Mouse (Mus musculus) regulatory T cell (primary cell): Measurements from ENCODE around the gene Fcho2.

Source experiments
- in situ Hi-C: fragments of 300-600 bp; cut with MboI, MseI; formaldehyde crosslinking; loops from one replicate; pipeline ENCODE4 v1.15.1; 2025; ENCODE audit warnings: high pct_unique_total_duplicates

The Fcho2 gene

DNA sequence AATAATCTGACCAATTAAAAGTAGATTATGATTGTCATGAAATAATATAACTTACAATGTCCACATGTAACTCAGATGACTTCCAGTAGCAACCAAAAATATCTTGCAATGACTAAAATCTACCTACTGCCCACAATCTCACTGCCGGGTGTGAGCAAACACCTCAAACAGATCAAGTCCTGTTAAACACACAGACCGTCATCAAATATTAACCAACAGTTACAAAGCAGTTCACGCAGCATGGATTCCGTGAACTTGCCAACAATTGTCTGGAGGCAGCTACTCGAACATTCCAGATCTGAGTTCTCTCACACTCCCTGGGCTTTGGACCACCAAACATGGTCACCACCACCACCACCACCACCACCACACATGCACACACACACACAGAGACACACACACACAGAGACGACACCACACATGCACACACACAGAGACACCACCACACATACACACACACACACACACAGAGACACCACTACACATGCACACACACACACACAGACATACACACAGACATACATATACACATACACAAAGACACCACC, 99.7 kb downstream of the Fcho2 start:
- in situ Hi-C loops = no loop called here

DNA sequence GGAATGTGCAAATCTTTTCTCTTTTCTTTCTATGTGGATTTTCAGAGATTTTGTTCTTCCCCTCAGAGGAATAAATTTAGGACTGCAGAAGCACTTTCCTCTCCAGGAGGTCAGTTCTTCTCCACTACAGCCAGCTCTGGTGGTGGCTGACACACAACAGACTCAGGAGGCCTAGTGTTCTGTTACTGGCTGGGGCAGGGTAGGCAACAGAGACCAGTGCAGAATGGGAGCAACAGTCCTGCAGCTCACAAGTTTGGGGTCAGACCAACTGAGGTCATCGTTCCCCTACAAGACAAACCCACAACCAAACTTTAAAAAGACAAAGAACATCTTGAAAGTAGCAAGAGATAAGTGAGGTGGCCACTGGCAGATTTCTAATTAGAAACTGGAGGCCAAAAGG, 104.6 kb downstream of the Fcho2 start:
- in situ Hi-C loops = no loop called here

DNA sequence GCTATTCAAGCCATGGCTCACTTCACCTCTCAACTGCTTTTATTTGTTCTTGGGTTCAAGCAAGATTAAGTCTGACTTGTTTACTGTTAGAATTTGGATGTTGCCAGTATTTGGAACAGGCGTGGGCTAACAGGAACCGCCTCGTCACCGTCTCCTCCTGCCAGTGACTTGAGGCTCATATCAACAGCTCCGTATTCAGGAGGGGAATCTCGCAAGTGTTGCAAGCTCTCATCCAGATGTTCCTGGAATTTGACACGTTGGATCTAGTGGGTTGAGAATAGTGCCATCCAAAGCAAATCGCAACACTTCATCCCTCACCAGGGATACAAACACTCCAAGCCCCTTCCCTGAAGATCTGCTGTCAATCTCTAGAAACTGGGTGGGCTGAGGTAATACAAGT, 105.0 kb downstream of the Fcho2 start:
- in situ Hi-C loops = no loop called here

DNA sequence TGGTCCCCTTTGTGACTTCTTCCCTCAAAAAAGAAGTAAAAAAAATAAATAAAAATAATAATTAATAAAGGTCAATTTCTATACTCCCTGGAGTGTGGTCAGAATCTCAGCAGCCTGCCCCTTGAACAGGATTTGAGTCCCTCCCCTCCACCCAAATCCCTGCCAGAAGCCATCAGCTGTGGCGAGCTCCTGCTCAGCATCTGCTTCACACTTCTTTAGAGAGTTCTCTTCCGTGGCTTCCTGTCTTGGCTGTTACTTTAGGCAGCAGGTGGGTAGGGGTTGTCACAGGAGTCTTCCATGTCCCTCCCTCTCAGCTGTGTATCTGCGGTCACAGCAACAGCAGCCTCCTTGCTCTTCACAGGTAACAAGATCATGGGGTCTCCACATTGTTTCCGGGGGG, 109.7 kb downstream of the Fcho2 start:
- in situ Hi-C loops = no loop called here

DNA sequence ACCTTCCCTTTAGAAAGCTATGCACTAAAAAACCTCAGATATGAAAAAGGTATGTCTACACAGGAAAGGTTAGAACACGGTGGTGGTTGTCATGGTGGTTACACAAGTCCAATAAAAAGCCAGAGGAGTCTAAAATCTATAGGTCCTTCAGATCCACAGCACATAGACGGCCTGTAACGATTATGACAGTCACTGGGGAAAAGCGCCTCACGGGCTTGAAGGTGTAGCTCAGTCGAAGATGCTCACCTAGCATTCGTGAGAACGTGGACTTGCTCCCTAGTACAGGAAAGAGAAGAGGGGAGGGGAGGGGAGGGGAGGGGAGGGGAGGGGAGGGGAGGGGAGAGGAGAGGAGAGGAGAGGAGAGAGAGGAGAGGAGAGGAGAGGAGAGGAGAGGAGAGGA, 111.5 kb downstream of the Fcho2 start:
- in situ Hi-C loops = no loop called here

DNA sequence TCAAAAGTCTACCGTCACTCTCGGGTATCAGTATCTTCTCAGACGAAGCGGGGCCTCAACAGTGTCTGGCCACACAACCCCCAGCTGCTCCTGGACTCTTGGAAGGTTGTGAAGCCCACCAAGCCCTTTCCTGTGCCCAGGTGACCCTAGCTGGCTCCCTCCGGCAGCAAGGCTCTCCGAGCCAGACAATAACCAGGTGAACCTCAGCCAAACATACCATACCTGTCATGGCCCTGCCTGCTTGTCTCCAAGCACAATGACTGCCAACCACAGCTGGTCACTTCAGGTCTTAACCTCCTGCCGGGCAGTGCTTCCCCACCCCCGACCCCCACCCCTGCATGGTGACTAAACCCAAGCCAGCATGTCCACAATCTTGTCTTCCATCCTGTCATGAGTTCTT, 112.9 kb downstream of the Fcho2 start:
- in situ Hi-C loops = no loop called here

DNA sequence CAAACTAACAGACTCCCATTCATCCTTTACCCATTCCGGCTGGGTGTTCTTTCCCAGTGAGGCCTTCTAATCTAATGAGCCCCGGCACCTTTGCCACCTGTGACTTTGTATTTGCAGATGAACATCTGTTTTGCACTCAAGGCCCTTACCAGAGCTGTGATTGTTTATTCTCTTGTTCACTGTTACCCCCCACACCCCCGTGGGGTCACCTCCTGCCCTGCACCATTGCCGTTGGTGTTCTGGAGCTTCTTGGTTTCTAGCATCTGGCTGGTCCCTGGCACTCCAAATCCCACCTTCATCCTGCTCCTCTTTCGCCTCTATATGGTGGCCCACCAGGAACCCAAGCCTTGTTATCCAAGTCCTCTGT, 114.0 kb downstream of the Fcho2 start:
- in situ Hi-C loops = no loop called here

DNA sequence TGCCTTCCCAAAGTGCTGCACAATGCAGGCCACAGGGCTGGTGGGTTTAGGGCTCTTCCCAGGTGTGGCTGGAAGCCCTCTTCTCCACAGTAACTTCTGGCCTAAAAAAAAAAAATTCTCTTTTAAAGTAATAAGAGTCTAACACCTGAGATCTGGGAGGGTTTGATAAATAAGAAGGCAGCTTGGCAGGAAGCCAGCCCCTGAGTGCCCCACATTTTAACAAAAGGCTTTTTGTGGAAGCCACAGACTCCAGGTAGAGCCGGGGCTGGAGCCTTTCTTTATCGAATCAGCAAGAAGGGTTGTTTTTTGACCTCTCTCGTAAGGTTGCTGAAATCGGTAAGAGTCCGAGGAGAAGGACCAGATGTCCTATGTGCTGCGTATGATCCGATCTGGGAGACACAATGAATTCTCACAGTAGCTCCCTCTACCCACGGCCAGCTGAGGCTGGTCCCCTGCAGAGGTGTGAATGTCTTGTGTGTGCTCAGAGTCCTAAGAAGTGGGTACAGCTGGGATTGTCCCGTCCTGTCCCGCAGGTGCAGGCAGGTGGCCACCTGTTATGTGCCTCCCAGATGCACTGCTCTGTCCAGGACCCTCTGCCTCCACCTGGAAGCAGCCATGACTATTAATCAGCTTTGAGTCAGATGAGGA, 114.5 kb downstream of the Fcho2 start:
- in situ Hi-C loops = no loop called here

DNA sequence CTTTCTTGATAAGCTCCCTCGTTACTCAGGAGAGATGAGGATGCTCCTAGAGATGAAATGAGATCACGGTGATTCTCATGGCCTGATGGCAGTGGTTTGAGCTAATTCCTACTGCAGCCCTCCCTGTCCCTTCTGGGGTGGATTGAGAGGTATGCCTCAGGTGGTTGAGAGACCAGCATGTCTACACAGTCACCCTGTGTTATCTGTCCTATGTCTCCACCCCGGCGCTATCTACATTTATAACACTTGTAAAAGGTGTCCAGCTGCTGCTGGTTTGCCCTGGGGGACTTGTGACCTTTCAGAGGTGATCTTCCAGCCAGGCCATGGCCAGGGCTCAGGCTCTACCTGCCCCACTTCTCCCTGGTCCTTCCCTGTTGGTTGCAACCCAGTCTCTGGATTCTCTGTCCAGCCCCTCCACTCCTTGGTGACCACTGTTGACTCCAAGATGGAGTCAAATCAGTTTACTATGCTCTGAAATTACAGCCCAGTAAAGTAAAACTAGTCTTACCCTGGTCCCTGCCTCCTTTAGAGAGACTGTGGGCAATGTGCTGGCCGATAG, 115.2 kb downstream of the Fcho2 start:
- in situ Hi-C loops = loop anchor here (10.0 kb wide), 1 partner anchor 885 kb away; no protein-coding TSS in a partner anchor

DNA sequence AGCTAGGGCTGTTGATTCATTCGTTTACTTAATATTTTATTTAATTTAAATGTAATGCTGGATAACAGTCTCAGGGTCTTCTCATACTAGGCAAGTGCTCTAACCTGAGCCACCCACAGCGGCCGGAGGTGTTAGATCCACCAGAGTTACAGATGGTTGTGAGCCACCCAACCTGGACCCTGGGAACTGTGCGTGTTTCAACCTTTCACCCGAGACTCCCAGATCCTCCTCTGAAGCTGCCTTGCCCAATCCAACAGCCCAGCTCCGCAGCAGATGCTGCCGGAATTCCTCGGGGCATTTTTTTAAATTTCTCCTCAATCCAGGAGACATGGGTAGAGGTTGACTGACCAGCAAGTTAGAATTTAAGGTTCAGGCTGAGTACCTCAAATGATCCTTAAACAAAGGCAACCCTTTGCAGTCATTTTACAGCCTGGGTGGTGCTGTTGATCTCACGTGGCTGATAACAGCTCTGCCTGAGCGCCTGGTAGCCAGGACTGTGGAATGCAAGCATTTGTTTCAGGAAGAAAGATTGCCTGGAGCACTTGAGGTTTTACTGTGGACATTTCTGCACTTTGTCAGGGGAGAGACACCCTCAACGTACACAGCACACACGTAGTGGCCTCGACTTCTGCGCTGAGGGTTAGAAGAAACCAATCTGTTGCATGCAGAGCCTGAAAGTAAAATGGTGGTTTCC, 116.1 kb downstream of the Fcho2 start:
- in situ Hi-C loops = loop anchor here (10.0 kb wide), 1 partner anchor 884 kb away; no protein-coding TSS in a partner anchor

DNA sequence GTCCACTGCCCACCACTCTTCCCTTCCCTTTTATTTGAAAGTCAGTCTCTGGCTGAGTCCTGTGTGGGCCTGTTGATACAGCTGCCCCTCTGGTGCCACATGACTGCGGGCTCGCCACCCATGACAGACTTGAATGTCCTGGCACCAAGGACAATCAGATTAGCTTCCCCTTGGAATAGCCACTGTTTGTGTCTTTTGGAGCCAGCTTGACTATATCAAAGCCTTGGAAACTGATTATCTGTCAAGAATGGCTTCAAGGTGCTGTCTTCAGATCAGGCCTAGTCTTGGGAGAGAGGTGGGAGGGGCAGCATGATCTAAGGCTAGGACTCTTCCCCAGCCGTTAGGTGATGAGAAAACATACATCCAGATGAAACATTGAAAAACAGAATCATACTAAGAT, 118.5 kb downstream of the Fcho2 start:
- in situ Hi-C loops = loop anchor here (10.0 kb wide), 1 partner anchor 882 kb away; no protein-coding TSS in a partner anchor

DNA sequence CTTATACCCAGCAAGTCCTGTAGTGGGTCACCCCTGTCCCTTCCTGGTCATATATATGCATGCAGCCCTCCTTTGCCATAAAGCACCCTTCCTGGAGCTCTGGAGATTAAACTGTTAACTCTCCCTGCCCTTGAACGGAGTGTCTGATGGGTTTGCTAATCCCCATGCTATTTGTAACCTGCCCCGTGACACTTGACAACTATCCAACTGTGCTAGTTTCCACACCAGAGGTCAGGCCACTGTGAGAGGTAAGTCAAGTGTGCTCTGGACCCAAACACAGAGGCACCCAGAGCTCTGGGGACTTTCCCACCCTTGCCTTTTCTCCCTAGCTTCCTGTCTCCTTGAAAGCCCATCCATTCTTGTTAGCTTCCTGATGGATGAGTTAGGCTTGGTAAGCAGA, 119.7 kb downstream of the Fcho2 start:
- in situ Hi-C loops = loop anchor here (10.0 kb wide), 1 partner anchor 881 kb away; no protein-coding TSS in a partner anchor

DNA sequence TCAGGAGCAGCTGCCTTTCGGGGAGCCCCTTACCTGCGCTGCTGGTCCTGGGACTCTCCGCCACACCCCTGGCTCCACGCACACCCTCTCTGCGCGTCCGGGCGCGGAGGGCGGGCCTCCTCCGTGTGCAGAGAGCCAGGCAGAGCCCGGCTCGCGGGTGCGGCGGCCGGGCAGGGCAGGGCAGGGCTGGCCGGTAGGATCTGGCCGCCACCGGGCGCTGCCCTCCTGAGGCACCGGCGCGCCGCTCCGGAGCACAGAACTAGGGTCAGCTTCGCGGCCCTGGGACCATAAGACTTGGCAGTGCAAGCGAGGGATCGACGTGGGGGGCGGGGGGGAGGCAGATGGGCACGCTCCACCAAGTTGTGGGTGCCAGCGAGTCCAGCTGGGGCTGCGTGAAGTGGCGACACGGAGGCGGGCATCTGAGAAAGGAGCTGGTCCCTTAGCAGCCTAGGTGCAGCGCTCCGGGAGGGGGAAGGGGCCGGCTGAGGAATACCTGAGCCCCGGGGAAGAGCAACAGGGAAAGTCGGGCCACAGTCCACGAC, 120.4 kb downstream of the Fcho2 start, which contains the start of gene Tmem171:
Gene Tmem171, minus strand, starts transcription at position 62 of the 542 bp plus-strand sequence.
- in situ Hi-C loops = loop anchor here (10.0 kb wide), 1 partner anchor 880 kb away; no protein-coding TSS in a partner anchor

DNA sequence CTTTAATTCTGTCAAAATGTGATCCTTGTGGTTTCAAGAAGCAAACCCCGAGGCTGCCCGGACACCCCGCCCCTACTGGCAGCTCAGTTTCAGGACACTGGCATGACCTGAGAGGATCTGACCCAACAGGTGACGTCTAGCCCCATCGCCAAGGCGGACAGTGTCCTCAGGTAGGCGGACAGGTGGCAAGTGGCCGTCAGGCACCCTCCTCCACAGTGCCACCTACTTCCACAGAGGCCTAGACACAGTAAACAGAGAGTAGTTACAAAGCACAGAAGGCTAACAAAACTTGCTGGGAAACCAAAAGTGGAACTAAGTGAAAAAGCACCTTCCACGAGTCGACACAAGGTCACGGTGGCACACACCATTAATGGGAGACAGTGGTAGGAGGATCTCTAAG, 121.9 kb downstream of the Fcho2 start:
- in situ Hi-C loops = loop anchor here (10.0 kb wide), 1 partner anchor 879 kb away; no protein-coding TSS in a partner anchor

DNA sequence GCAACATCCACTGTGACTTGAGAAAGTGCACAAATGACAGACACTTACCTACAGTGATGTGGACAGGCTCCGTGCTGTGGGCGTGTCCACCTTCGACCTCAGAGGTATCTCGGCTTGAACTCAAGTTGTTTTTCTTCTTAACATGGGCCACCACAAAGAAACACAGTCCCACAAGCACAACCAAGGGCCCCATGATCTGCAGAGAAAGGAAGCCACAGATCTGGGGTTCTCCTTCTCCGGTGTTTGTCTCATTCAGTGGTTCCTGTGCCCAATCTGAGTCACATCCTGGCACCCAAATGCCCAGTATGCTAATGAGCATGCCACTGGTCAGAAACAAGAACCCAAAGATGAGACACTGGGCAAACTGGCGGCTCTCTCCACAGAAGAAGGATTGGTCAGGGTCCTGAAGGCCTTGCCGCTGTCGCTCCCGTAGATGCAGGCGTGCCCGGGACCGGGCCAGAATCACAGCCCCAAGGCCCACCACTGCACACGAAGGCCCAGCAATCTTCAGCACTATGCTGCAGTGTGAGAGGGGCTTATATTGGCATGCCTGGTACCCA, 123.2 kb downstream of the Fcho2 start:
- in situ Hi-C loops = loop anchor here (10.0 kb wide), 1 partner anchor 877 kb away; no protein-coding TSS in a partner anchor

DNA sequence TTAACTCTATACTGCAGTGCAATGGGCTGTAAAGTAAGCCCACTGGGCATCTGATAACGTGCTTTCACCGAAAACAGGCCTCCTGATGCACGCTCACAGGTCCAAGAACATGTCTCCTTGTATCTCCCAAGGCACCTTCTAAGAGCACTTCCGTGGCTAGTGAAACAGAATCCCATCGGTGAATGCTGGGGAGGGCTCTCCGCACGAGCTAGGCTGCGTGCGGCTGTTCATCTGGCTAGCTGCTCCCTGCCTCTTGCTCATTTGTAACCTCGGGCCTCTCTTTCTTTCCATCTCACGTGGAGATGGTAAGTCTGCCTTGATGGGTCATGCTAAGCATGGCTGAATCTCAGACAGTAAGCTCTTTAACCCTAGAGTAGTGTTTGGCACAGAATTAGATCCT, 124.4 kb downstream of the Fcho2 start:
- in situ Hi-C loops = loop anchor here (10.0 kb wide), 1 partner anchor 876 kb away; no protein-coding TSS in a partner anchor

DNA sequence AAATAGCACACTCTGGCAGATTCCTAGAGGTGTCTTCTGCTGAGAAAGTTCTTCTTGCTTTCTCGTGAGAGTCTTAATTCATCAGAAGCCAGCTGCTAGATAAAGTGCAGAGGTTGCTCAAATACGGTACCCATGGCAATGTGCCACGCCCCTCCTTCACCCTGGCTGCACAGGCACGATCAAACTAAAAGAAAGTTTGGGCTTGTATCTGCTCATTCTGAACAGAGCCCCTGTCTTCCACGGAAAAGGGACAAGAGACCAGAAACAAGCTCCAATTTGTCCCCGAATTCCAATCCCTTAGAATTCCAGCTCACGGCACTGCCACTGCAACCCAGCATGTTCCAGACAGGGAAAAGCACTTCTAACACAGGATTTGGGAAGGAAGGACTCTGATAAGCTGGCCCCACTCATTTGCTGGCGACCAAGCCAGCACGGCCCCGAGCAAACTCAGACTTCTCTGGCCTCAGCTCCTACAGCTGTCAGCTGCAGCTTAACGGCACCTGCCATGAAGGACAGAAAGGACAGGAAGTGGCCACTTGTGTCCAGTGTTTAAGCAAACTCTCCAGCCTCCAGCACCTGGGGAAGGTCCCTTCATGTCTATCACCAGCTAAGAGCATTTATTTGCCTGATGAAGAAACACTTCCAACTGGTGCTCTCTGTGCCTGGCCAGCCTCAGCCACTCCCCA, 125.5 kb downstream of the Fcho2 start:
- in situ Hi-C loops = loop anchor here (5.0 to 10.0 kb wide), 2 partner anchors 47 to 875 kb away; no protein-coding TSS in a partner anchor

DNA sequence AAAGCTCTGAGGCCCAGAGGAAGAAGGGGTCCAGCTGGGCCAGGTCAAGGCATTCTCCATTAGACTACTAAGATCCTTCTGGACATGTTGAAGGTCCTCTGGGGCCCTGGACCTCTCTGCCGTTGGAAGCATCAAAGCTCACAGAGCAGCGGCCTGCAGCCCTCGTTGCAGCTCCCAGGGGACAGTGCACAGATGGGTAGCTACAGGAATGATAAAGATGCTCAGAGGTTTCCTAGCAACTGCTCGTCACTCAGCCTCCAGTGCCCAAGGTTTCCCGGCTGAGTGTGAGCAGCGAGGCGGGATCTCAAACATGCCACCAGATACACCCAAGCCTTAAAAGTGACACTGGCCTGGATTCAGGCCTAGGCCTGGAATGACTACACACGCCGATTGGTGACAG, 127.3 kb downstream of the Fcho2 start:
- in situ Hi-C loops = loop anchor here (5.0 kb wide), 1 partner anchor 46 kb away; no protein-coding TSS in a partner anchor

DNA sequence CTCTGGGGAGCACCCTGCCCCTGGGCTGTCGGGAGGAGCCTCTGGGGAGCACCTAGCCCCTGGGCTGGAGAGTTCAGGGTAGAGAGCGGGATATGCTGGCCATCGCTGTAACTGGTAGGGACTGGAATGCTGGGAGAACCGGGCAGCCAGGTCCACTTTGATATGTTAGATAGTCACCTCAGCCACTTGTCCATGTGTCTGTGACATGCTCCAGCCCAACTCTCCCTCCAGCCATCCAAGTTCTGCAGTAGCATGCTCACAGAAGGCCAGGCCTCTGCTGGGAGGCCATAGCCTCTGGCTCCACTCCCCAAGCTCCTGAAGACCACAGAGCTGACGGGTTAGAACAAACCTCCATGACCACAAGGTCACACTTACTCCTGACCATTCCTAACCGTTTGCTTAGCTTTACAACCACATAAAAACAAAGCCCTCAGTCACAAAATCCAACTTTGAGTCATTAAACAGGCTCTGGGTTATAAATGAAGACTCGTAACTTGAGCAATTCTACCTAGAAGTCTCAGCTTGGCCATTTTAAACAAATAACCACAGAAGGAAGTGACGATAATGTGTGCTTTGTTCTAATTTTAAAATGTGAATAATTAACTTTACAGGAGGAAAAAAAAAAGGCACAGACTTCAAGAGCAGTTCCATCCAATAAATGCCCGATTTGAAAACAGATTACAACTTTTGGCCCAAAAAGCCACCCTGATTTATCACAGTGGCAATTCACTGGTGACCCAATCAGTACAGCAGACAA, 130.9 kb downstream of the Fcho2 start:
- in situ Hi-C loops = no loop called here

DNA sequence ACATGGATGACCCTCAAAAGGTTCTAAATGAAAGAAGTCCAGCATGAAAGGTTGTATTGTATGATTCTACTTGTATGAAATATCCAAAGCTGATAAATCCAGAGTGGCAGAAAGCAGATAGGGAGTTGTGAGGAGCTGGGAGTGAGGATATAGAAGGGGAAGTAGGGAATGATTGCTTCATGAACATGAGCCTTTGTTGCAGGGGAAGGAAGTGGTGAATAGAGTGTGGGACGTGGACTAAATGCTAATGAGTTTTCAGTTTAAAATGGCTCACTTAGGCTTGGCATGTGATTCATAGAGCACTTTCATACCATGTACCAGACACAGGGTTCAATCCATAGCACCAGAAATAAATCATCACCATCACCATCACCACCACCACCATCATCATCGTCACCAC, 131.8 kb downstream of the Fcho2 start:
- in situ Hi-C loops = no loop called here
